Mouse (Mus musculus): Measurements from ENCODE around the gene Ap1ar. TPM values are rescaled to one million over a fixed set of nuclear protein-coding genes. Genes with fewer than 3 reads are reported as not detected.

Gene Ap1ar
- polyA plus RNA-seq, 2 experiments, result 12.4 to 15.3 TPM

DNA sequence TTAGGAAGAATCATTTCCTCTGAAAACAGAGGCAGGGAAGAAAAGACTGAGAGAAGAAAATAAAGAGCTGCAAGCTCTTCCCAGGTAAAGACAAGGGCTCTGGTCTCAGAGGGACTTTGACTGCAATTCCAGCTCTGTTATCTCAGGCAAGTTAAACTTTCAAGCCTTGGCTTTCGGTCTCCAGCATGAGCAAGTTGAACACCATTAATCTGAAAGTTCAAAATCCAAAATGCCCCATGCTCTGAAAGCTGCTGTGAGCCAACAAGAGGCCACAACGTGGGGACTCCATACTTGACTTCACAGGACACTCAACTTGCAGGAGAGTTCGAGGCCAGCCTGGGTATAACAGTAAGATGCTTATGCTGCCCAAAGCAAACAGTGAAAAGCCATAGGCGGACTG, 3.3 kb downstream of the Ap1ar start:
- Histone ChIP-seq H3K4me1 (replicated peaks; ENCODE audit: control insufficient read depth in 2 of 2, insufficient read depth in 2 of 2, low read length in 1 of 2) (peaks cover 11 to 19% of the 10 kb centered on the region in 2 experiments), H3K27me3 (ENCODE audit: control insufficient read depth, insufficient read depth, low read length) (no peaks in the 10 kb centered on the region), H3K27ac (no peak overlapping the region), H3K9ac (replicated peaks) (no peak overlapping the region), H3K36me3 (replicated peaks; ENCODE audit: control insufficient read depth, insufficient read depth, low read depth) (no peaks in the 10 kb centered on the region; the same call in 1 of the 2 replicates), H3K9me3 (ENCODE audit: control insufficient read depth, low read length) (no peaks in the 10 kb centered on the region), H3K4me2 (ENCODE audit: low read depth) (no peak overlapping the region), H3K4me3 (ENCODE audit: insufficient read depth in 1 of 2, low read depth in 2 of 2, low read length in 2 of 2) (no peak overlapping the region)
- no peak for ATAC-seq (ENCODE audit: insufficient read depth)
- 73% methylated on average over 4 of the region's 4 CpGs for WGBS (ENCODE audit: insufficient replicate concordance)
- DNase-seq (ENCODE audit: low read depth in 3 of 3, low spot score in 3 of 3), result no peak
- TF ChIP-seq EP300 (IDR thresholded peaks at IDR 0.05; ENCODE audit: low read depth) (no peak), CTCF (IDR thresholded peaks at IDR 0.05; ENCODE audit: low read depth) (no peak)

DNA sequence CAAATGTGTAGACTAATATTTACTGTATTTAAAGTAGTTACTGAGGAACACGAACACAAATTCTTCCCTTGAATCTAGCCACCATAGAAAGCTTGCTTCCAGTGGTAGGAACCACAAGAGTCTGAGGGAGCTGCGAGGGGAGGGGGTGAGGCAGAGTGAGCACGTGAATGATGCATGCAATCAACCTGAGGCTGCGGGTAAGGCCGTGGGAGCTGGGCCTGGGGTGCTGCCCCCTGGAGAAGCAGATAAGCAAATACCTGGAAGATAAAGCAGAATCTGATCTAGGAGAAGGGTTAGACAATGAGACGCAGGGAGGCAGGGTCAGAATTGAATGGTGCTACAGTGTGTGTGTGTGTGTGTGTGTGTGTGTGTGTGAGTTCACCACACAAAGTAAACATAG, 6.2 kb downstream of the Ap1ar start:
- no peak; the same call in 1 of the 2 replicates for ATAC-seq (ENCODE audit: insufficient read depth)
- no peak for DNase-seq (ENCODE audit: low read depth in 3 of 3, low spot score in 3 of 3)
- TF ChIP-seq CTCF (IDR thresholded peaks at IDR 0.05; ENCODE audit: low read depth) (no peak), EP300 (IDR thresholded peaks at IDR 0.05; ENCODE audit: low read depth) (no peak)

DNA sequence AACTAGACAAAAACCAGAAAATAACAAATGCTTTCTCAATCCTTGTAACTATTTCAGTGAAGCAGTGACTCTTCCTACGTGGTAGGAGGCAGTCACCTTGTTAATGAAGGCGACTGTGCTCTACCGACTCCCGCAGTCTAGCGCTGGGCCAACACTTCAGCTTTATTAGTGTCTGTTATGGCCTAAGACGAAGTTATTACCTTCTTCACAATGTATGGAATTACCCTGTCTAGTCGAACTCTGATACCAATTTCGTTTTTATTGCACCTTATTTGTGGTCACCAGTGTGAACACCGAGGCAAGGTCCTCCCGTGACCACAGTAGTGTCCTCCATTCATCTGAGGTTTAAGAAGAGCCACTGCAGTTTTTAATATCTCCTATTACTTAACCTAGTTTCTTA, 7.1 kb downstream of the Ap1ar start:
- no peak for TF ChIP-seq CTCF (IDR thresholded peaks at IDR 0.05; ENCODE audit: low read depth)
- TF ChIP-seq EP300 (IDR thresholded peaks at IDR 0.05; ENCODE audit: low read depth), result no peak
- ATAC-seq (ENCODE audit: insufficient read depth) (no peak), DNase-seq (ENCODE audit: low read depth in 3 of 3, low spot score in 3 of 3) (no peak)
- Histone ChIP-seq H3K27ac (no peak overlapping the region), H3K9ac (replicated peaks) (no peak overlapping the region), H3K9me3 (ENCODE audit: control insufficient read depth, low read length) (no peaks in the 10 kb centered on the region), H3K4me1 (replicated peaks; ENCODE audit: control insufficient read depth in 2 of 2, insufficient read depth in 2 of 2, low read length in 1 of 2) (no peaks in the 10 kb centered on the region), H3K4me3 (ENCODE audit: insufficient read depth in 1 of 2, low read depth in 2 of 2, low read length in 2 of 2) (no peak overlapping the region), H3K4me2 (ENCODE audit: low read depth) (no peak overlapping the region), H3K36me3 (replicated peaks; ENCODE audit: control insufficient read depth, insufficient read depth, low read depth) (no peaks in the 10 kb centered on the region; the same call in 1 of the 2 replicates), H3K27me3 (ENCODE audit: control insufficient read depth, insufficient read depth, low read length) (no peaks in the 10 kb centered on the region)
- 83% methylated on average over 10 of the region's 10 CpGs for WGBS (ENCODE audit: insufficient replicate concordance)

More for the DNA sequence above, 6.2 kb downstream of the Ap1ar start:
- no peaks in the 10 kb centered on the region for H3K9me3 ChIP-seq (ENCODE audit: control insufficient read depth, low read length)
- no peak overlapping the region for H3K27ac ChIP-seq
- no peak overlapping the region for H3K9ac ChIP-seq (replicated peaks)
- H3K4me2 ChIP-seq (ENCODE audit: low read depth), result no peak overlapping the region
- peaks cover 3 to 8% of the 10 kb centered on the region in 2 experiments for H3K4me1 ChIP-seq (replicated peaks; ENCODE audit: control insufficient read depth in 2 of 2, insufficient read depth in 2 of 2, low read length in 1 of 2)
- H3K36me3 ChIP-seq (replicated peaks; ENCODE audit: control insufficient read depth, insufficient read depth, low read depth), result no peaks in the 10 kb centered on the region; the same call in 1 of the 2 replicates
- no peak overlapping the region for H3K4me3 ChIP-seq (ENCODE audit: insufficient read depth in 1 of 2, low read depth in 2 of 2, low read length in 2 of 2)
- H3K27me3 ChIP-seq (ENCODE audit: control insufficient read depth, insufficient read depth, low read length), result no peaks in the 10 kb centered on the region
- 43% methylated on average over 6 of the region's 6 CpGs for WGBS (ENCODE audit: insufficient replicate concordance)

DNA sequence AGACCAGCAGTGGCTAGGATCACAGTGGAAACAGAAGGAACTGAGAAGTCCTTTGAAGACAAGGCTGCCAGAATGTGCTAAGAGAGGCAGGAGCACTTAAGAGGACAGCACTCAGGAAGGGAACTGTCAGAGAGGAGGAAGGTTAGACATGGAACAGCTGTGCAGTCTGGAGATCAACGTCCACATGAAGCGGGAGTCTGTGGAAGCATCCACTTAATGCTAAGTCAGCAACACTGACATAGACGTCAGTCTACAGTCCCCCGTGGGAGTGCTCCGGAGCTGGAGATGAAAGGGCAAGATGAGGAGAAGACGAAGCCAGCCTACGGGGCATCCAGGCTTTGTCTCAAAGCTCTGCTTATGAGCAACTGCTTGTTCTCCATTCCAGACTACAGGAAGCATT, 10.2 kb downstream of the Ap1ar start:
- Histone ChIP-seq H3K9ac (replicated peaks) (no peak overlapping the region), H3K4me1 (replicated peaks; ENCODE audit: control insufficient read depth in 2 of 2, insufficient read depth in 2 of 2, low read length in 1 of 2) (no peaks in the 10 kb centered on the region; a peak in 2 of 4 replicates), H3K4me2 (ENCODE audit: low read depth) (no peak overlapping the region), H3K4me3 (ENCODE audit: insufficient read depth in 1 of 2, low read depth in 2 of 2, low read length in 2 of 2) (no peak overlapping the region), H3K27me3 (ENCODE audit: control insufficient read depth, insufficient read depth, low read length) (no peaks in the 10 kb centered on the region), H3K9me3 (ENCODE audit: control insufficient read depth, low read length) (no peaks in the 10 kb centered on the region), H3K36me3 (replicated peaks; ENCODE audit: control insufficient read depth, insufficient read depth, low read depth) (peaks cover 3% of the 10 kb centered on the region; the same call in 1 of the 2 replicates), H3K27ac (no peak overlapping the region)
- WGBS (ENCODE audit: insufficient replicate concordance), result 64% methylated on average over 7 of the region's 7 CpGs
- DNase-seq (ENCODE audit: low read depth in 3 of 3, low spot score in 3 of 3) (no peak), ATAC-seq (ENCODE audit: insufficient read depth) (0 out of 2 replicates have a peak, but pooled peaks have one; percentile 26)
- TF ChIP-seq CTCF (IDR thresholded peaks at IDR 0.05; ENCODE audit: low read depth), result no peak
- no peak for TF ChIP-seq EP300 (IDR thresholded peaks at IDR 0.05; ENCODE audit: low read depth)

DNA sequence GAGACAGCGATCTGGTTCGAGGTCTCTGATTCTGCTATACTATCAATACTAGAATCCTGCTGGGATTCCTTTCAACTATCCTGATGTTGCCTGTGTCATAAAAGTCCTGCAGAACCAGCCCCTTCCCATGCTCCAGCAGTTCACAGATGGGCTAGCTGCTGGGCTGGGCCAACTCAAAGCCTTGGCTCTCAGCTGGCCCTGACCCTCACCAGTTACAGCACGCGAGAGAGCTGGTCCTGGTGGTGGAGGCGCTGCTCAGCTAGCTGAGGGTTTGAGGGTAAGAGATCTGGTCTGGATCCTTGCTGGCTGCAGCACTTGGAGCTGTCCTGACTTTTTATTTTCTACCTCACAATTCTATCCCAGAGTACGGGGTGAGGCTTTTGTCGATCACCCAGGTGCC, 10.8 kb downstream of the Ap1ar start:
- H3K36me3 ChIP-seq (replicated peaks; ENCODE audit: control insufficient read depth, insufficient read depth, low read depth), result peaks cover 5% of the 10 kb centered on the region; the same call in 1 of the 2 replicates
- 83% methylated on average over 7 of the region's 7 CpGs for WGBS (ENCODE audit: insufficient replicate concordance)

More for the DNA sequence above, 10.8 kb downstream of the Ap1ar start:
- DNase-seq (ENCODE audit: low read depth in 3 of 3, low spot score in 3 of 3), result no peak
- Histone ChIP-seq H3K9ac (replicated peaks) (no peak overlapping the region), H3K4me3 (ENCODE audit: insufficient read depth in 1 of 2, low read depth in 2 of 2, low read length in 2 of 2) (no peak overlapping the region), H3K4me1 (replicated peaks; ENCODE audit: control insufficient read depth in 2 of 2, insufficient read depth in 2 of 2, low read length in 1 of 2) (peaks cover 0 to 1% of the 10 kb centered on the region in 2 experiments; a peak in 2 of 4 replicates), H3K27me3 (ENCODE audit: control insufficient read depth, insufficient read depth, low read length) (no peaks in the 10 kb centered on the region), H3K27ac (no peak overlapping the region), H3K4me2 (ENCODE audit: low read depth) (no peak overlapping the region), H3K9me3 (ENCODE audit: control insufficient read depth, low read length) (no peaks in the 10 kb centered on the region)
- no peak for TF ChIP-seq EP300 (IDR thresholded peaks at IDR 0.05; ENCODE audit: low read depth)
- no peak for TF ChIP-seq CTCF (IDR thresholded peaks at IDR 0.05; ENCODE audit: low read depth)
- ATAC-seq (ENCODE audit: insufficient read depth), result no peak

Measured in liver, embryonic 14.5 days (tissue).